Mouse (Mus musculus) heart, embryonic 14.5 days (tissue): ENCODE data around the gene Ambra1. TPM values are rescaled to one million over a fixed set of nuclear protein-coding genes. Genes with fewer than 3 reads are reported as not detected.

Experiments
- ATAC-seq: fragments of 200-750 bp; cut with Nextera tagmentation; 2 replicates; pipeline ENCODE4 v1.8.0; 2017; ENCODE audit warnings: low read depth, moderate TSS enrichment; ENCODE audit not compliant: insufficient number of reproducible peaks, insufficient read depth, low FRiP score
- H3K27ac ChIP-seq, 2 experiments: fragments of 200-500 bp in 1 of 2; fragments of 300-500 bp in 1 of 2; sonication (generic) in 1 of 2; replicated peaks in 1 of 2; 2 replicates each; pipeline ENCODE4 v1.5.1; 2012 to 2014; ENCODE audit warnings: low read depth in 2 of 2, low read length in 2 of 2, control low read depth in 1 of 2, mild to moderate bottlenecking in 1 of 2, mixed read lengths in 1 of 2; ENCODE audit not compliant: control insufficient read depth in 1 of 2, insufficient read depth in 1 of 2
- H3K27me3 ChIP-seq: fragments of 300-500 bp; sonication (generic); 2 replicates; pipeline ENCODE4 v1.6.1; 2014; ENCODE audit warnings: mild to moderate bottlenecking, low read length, control low read depth; ENCODE audit not compliant: control insufficient read depth, insufficient read depth
- H3K36me3 ChIP-seq: fragments of 300-500 bp; sonication (generic); 2 replicates; pipeline ENCODE4 v1.6.1; 2014; ENCODE audit warnings: mild to moderate bottlenecking, control low read depth, low read length, mixed read lengths; ENCODE audit not compliant: control insufficient read depth, insufficient read depth
- H3K4me1 ChIP-seq, 2 experiments: fragments of 200-500 bp in 1 of 2; fragments of 300-500 bp in 1 of 2; sonication (generic) in 1 of 2; 2 replicates each; pipeline ENCODE4 v1.6.1; 2012 to 2014; ENCODE audit warnings: low read length in 2 of 2, control low read depth in 1 of 2, mixed read lengths in 1 of 2; ENCODE audit not compliant: control insufficient read depth in 2 of 2, insufficient read depth in 2 of 2
- H3K4me2 ChIP-seq: fragments of 300-500 bp; sonication (generic); 2 replicates; pipeline ENCODE4 v1.6.1; 2014; ENCODE audit warnings: mild to moderate bottlenecking, low read length
- H3K4me3 ChIP-seq, 2 experiments: fragments of 200-500 bp in 1 of 2; fragments of 300-500 bp in 1 of 2; sonication (generic) in 1 of 2; 2 replicates each; pipeline ENCODE4 v1.5.1; 2012 to 2014; ENCODE audit warnings: low read length in 2 of 2, mild to moderate bottlenecking in 2 of 2, control low read depth in 1 of 2, low read depth in 1 of 2, moderate library complexity in 1 of 2; ENCODE audit not compliant: control insufficient read depth in 1 of 2, insufficient read depth in 1 of 2
- H3K9ac ChIP-seq: fragments of 300-500 bp; sonication (generic); 2 replicates; pipeline ENCODE4 v1.6.1; 2014; ENCODE audit warnings: mild to moderate bottlenecking, low read length
- H3K9me3 ChIP-seq: fragments of 300-500 bp; sonication (generic); 2 replicates; pipeline ENCODE4 v1.6.1; 2016; ENCODE audit warnings: low read length, control low read depth; ENCODE audit not compliant: control insufficient read depth
- WGBS: fragments of 180-500 bp; shearing (Covaris S2); extraction: QIAGEN DNeasy Blood & Tissue Kit; methylation state at CpG from one replicate; pipeline ENCODE4 v1.1.7; 2014; 5-methylcytosine and 5-hydroxymethylcytosine counted together
- polyA plus RNA-seq: library from polyadenylated mRNA; unstranded; fragments of >200 nt; fragmentation: Nextera tagmentation; extraction: Ambion mirVana; gene quantifications from 2 replicates; pipeline ENCODE4 v1.2.1, GENCODE M21; 2014

Gene Ambra1
- polyA plus RNA-seq, 1 experiment from 2014 or later = 10.5 TPM

DNA sequence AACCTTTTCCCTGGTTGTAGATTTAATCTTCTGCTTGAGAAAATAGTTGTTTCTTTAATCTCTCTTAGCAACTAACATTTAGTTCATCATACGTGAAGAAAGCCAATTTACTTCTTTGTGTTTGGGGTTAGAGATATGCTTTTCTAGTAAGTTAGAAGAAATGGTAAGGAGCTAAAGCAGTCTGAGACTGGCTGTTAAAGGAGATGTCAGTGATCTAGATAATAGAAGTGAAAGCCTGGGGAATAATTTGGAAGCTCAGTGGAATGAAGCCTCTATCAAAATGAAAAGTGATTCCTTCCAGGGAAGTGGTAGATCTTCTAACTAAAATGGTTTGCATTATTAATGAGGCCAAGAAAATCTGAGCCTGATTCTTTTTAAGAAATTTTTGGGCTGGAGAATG is 141.3 kb downstream of the Ambra1 start:
- no peak overlapping the region for H3K4me3 ChIP-seq

DNA sequence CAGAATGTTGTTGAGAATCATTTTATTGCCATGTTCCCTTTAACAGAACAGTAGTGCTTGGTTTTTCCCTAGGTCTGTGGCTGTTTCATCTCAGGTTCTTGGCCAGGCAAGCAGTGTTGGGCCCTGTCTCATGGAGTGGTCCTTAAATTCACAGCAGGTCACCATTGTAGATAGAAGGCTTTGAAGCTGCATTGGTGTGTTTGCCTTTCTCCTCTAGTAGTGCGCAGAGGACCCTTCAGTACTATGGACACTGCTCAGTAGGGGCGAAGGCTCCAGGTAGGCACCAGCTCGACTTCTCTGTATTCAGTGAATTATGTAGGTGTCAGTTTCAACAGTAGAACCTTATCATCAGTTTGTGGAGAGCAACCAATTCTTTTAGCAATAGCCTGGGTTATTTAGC is 142.7 kb downstream of the Ambra1 start:
- no peak for ATAC-seq
- H3K27me3 ChIP-seq = no peaks in the 10 kb centered on the region
- no peaks in the 10 kb centered on the region for H3K4me1 ChIP-seq
- H3K27ac ChIP-seq = no peak overlapping the region
- no peaks in the 10 kb centered on the region for H3K9me3 ChIP-seq
- 84% methylated on average over 3 of the region's 3 CpGs for WGBS
- H3K9ac ChIP-seq = no peak overlapping the region
- no peak overlapping the region for H3K4me3 ChIP-seq
- H3K4me2 ChIP-seq = no peak overlapping the region
- H3K36me3 ChIP-seq = peaks cover 14% of the 10 kb centered on the region

More for the DNA sequence above, 141.3 kb downstream of the Ambra1 start:
- H3K9ac ChIP-seq = no peak overlapping the region
- 73% methylated on average over 1 of the region's 1 CpGs for WGBS
- no peaks in the 10 kb centered on the region for H3K9me3 ChIP-seq
- peaks cover 6% of the 10 kb centered on the region for H3K36me3 ChIP-seq
- no peak overlapping the region for H3K27ac ChIP-seq
- ATAC-seq = no peak
- H3K4me1 ChIP-seq = no peaks in the 10 kb centered on the region
- H3K27me3 ChIP-seq = no peaks in the 10 kb centered on the region
- no peak overlapping the region for H3K4me2 ChIP-seq

DNA sequence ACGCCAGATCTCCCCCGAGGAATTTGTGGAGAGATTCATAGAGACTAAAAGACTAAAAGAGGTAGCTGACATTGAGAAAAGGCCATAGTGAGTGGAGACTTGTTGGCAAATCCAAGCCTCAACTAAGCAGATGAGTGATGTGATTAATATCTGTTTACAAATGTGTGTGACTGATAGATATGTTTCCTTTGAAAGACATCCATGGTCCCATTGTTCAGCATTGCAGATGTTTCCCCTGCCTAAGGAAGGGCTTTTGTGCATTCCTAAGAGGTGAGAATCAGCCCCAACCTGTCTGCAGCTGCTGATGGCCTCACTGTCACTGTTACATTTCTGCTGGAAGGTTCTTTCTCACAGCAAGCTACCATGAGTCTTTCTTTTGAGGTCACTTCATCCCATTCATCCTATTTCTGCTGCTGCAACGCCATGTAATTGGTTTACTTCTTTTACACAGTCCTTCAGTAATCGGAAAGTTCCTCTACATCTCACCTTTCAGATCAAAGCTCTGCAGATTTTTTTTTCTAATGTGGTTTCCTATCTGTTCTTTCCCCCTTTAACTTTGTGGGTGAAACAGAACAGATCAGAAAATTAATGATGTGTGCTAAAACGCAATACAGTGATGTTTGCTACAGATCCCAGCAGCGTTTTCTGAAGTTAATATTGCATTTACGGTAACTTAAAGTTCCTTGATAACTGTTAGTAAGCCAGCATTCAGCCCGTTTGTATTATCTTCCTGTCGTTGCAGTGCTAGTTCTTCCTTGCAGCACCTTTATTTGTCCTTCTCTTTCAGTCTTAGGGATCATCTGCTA is 146.3 kb downstream of the Ambra1 start:
- peaks cover 0 to 5% of the 10 kb centered on the region in 2 experiments; a peak in 1 of 4 replicates for H3K4me1 ChIP-seq
- H3K4me3 ChIP-seq = no peak overlapping the region
- H3K9ac ChIP-seq = no peak overlapping the region
- no peaks in the 10 kb centered on the region for H3K27me3 ChIP-seq
- no peak overlapping the region for H3K4me2 ChIP-seq
- H3K27ac ChIP-seq = no peak overlapping the region
- peaks cover 14% of the 10 kb centered on the region for H3K36me3 ChIP-seq
- 85% methylated on average over 9 of the region's 9 CpGs for WGBS
- no peak for ATAC-seq
- no peaks in the 10 kb centered on the region for H3K9me3 ChIP-seq

DNA sequence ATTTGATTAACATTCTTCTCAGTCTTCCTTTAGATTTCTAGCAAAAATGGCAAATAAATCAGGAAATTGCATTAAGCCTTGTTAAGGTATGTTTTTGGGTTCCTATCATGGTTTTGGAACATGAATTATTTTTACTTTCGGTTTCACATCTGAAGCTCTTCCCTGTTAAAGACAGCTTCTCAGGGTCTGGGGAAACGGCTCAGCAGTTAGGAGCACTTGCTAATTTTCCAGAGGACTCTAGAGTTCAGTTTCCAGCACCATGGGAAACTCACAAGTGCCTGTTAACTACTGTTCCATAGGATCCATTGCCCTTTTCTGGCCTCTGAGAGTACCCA is 146.8 kb downstream of the Ambra1 start:
- H3K4me2 ChIP-seq = no peak overlapping the region
- H3K9me3 ChIP-seq = no peaks in the 10 kb centered on the region
- peaks cover 14% of the 10 kb centered on the region for H3K36me3 ChIP-seq
- no peak overlapping the region for H3K27ac ChIP-seq
- no peaks in the 10 kb centered on the region for H3K27me3 ChIP-seq
- 80% methylated on average over 2 of the region's 2 CpGs for WGBS
- H3K4me3 ChIP-seq = no peak overlapping the region
- H3K4me1 ChIP-seq = peaks cover 0 to 5% of the 10 kb centered on the region in 2 experiments; a peak in 1 of 4 replicates
- no peak for ATAC-seq
- no peak overlapping the region for H3K9ac ChIP-seq

DNA sequence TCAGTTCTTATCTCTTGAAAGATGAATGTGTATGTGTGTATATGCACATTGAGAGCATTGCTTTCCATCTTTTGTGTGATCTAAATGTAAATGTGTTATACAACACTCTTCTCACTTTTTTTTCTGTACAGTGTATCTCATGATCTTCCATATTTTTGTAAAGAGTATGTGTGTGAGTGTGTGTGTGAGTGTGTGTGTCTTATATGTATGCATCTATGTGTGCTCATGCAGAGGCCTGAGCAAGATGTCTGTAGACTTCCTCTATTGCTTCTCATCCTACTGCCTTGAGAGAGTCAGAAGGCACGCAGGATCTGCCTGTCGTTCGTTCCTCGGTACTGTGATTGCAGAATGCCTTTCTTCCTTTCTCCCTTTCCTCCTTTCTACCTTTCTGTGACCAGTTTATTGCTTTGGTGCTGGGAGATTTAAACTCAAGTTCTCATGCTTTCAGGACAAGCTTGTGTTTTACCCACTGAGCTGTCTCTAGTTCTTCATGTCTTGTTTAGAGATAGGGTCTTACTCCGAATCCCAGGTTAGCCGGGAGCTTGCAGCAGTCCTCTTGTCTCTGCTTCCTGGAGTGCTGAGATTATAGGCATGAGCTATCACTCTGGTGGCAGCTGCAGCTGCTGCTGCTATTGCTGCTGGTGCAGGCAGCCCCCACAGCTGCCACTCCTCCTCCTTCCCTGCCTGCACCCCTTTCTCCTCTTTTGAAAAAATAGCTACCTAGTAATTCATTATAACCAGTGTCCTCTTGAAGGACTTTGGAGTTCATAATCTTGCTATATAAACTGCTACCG is 148.7 kb downstream of the Ambra1 start:
- no peak overlapping the region for H3K27ac ChIP-seq
- no peak overlapping the region for H3K4me2 ChIP-seq
- H3K36me3 ChIP-seq = peaks cover 14% of the 10 kb centered on the region
- no peak overlapping the region for H3K4me3 ChIP-seq
- ATAC-seq = no peak
- H3K4me1 ChIP-seq = peaks cover 0 to 5% of the 10 kb centered on the region in 2 experiments; a peak in 1 of 4 replicates
- WGBS = 49% methylated on average over 7 of the region's 7 CpGs
- H3K9ac ChIP-seq = no peak overlapping the region
- no peaks in the 10 kb centered on the region for H3K27me3 ChIP-seq
- H3K9me3 ChIP-seq = no peaks in the 10 kb centered on the region

DNA sequence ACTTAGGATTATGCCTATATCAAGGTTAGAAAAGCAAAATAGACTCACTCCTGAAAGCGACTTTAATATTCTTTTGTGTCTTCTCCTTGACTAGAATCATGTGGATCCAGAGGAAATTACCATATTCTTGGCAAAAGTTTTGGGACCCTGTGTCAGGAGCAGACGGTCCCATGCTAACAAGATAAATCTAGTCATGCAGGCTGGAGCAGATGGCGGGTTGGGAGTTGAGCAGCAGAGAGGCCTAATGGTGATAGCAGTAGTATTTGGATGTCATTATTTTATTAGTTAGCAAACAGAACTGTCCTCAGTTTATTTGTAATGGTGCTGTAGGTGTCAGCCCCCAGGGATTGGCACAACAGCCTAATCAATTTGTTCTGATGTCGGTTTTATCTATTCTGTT is 154.0 kb downstream of the Ambra1 start:
- no peak overlapping the region for H3K27ac ChIP-seq
- no peaks in the 10 kb centered on the region for H3K27me3 ChIP-seq
- no peak overlapping the region for H3K9ac ChIP-seq
- H3K36me3 ChIP-seq = peaks cover 23% of the 10 kb centered on the region
- H3K4me2 ChIP-seq = no peak overlapping the region
- ATAC-seq = no peak
- no peak overlapping the region for H3K4me3 ChIP-seq
- 69% methylated on average over 4 of the region's 4 CpGs for WGBS
- no peaks in the 10 kb centered on the region for H3K9me3 ChIP-seq
- no peaks in the 10 kb centered on the region for H3K4me1 ChIP-seq

DNA sequence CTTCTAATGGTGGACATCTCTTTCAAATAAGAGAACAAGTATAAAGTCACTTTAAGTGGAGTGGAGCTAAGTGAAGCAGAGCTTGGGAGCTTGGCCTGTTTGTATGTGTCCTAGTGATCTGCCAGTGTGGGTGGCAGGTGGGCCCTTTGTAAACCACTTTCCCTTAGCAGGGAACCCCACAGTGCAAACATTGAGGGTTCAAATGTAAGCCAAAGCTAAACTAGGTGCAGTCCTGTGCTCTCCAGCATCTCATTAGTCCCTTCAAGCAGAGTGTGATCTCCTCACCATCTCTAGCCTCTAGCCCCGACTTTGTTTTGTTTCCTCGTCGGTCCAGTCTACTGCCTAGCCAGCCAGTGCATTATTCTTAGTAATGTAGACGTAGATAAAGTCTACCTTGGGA is 154.7 kb downstream of the Ambra1 start:
- Histone ChIP-seq H3K27me3 (no peaks in the 10 kb centered on the region), H3K4me1 (no peaks in the 10 kb centered on the region), H3K4me3 (no peak overlapping the region), H3K9me3 (no peaks in the 10 kb centered on the region), H3K36me3 (peaks cover 25% of the 10 kb centered on the region), H3K9ac (no peak overlapping the region), H3K27ac (no peak overlapping the region), H3K4me2 (no peak overlapping the region)
- 77% methylated on average over 4 of the region's 4 CpGs for WGBS
- ATAC-seq = no peak
